Mouse (Mus musculus) megakaryocyte, embryonic 14.5 days (primary cell): ENCODE data around the gene Lenep.

ENCODE experiments used
- FLI1 ChIP-seq: IDR thresholded peaks from 2 replicates; pipeline ENCODE4 v1.6.1; 2012; ENCODE audit warnings: low read length, inconsistent platforms, mixed read lengths
- GATA1 ChIP-seq: IDR thresholded peaks from 3 replicates; pipeline ENCODE4 v1.6.1; 2012; ENCODE audit warnings: mixed read lengths, low read length, inconsistent platforms, borderline replicate concordance

DNA sequence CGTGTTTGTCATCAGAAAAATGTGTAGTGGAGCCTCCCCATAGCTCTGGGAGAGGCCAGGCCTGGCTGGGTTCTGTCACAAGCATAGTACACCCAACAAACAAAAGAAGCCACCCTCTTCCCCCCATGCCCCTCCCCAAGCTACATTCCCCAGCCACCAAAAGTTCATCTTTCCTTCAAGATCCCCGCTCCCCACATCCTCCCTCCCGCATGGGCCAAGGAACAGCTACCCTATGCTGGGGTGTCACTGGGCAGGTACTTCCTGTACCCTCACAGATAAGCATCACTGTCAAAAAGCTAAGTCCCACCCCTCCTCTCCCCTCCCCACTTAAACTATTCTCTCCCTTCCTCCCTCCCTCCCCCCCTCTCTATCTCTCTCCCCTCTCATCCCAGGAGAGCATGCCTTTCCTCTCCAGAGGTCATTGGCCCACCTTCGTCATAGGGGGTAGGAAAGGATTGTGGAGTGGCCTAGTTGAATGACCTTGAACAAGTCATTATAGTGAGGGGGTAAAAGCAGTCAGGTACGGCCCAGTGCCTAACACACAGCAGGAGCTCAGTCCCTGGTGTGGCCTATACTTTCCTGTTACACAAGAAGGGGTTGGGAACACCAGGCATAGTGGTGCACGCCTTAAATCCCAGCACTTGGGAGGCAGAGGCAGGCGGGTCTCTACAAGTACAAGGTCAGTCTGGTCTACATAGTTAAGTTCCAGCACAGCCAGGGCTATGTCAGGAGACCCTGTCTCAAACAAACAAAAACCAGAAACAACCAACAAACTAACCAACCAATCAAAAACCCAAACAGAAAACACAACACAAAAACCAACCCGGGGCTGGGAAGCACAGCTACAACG lies 20.3 kb downstream of the Lenep start:
- TF ChIP-seq GATA1 (no peak), FLI1 (no peak)
